Mouse (Mus musculus) macrophage (primary cell): Measurements from ENCODE around the gene Lmbr1. TPM values are rescaled to one million over a fixed set of nuclear protein-coding genes. Genes with fewer than 3 reads are reported as not detected.

Experiments used
- H3K27ac ChIP-seq: fragments of 350-480 bp; formaldehyde crosslinking; 2 replicates; pipeline ENCODE4 v1.9.0; 2021
- H3K36me3 ChIP-seq: fragments of 350-480 bp; formaldehyde crosslinking; 2 replicates; pipeline ENCODE4 v1.9.0; 2021; ENCODE audit errors: inconsistent target
- H3K4me3 ChIP-seq: fragments of 350-480 bp; formaldehyde crosslinking; 2 replicates; pipeline ENCODE4 v1.9.0; 2021; ENCODE audit errors: inconsistent target
- H3K79me2 ChIP-seq: fragments of 350-480 bp; formaldehyde crosslinking; 2 replicates; pipeline ENCODE4 v1.9.0; 2021; ENCODE audit errors: inconsistent target
- WGBS: methylation state at CpG from one replicate; pipeline ENCODE4 v1.1.7; 2026; ENCODE audit warnings: inconsistent platforms; ENCODE audit not compliant: missing documents; 5-methylcytosine and 5-hydroxymethylcytosine counted together
- polyA plus RNA-seq: library from polyadenylated mRNA; stranded (reverse); fragments of 250-400 nt; gene quantifications from 3 replicates; pipeline ENCODE4 v1.2.4, GENCODE M21; 2018; ENCODE audit warnings: inconsistent platforms

Gene Lmbr1
- polyA plus RNA-seq, 1 experiment from 2014 or later, result 1.2 TPM

DNA sequence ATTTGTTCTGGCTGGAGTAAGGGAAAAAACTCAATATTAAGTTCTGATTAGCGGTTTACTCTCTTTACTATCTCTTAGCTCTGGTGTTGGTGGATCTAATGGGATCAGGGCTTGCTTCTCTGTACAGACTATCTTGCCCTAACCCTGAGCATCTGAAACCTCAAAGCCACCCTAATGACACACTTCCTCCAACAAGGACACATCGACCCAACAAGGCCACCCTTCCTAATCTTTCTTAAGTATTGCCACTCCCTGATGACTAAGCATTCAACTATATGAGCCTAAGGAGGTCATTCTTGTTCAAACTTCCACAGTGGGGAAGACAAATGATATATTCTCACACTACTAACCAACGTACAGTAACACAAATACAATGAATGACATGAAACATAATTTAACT lies 69.0 kb downstream of the Lmbr1 start:
- H3K36me3 ChIP-seq, result no peaks in the 10 kb centered on the region
- H3K79me2 ChIP-seq, result no peaks in the 10 kb centered on the region
- H3K27ac ChIP-seq, result no peak overlapping the region
- 57% methylated on average over 3 of the region's 3 CpGs for WGBS
- no peak overlapping the region for H3K4me3 ChIP-seq

DNA sequence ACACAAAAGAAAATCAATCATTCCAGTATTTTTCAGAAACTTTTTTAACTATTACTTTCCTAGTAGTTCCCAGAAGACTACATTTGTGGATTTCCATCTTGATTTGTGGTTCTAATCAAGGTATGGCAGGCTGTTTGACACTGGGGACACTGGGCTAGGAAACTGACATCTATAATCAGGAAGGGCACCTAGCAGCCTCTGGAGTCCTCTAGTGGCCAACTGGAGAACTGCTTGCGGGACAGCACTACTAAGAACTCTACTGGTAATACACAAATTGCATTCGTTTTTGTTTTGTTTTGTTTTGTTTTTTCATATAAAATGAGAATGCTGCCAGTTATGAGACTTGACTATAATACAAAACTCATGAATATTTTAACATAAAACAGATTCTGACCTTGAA lies 85.0 kb downstream of the Lmbr1 start:
- 43% methylated on average over 2 of the region's 2 CpGs for WGBS
- no peak overlapping the region for H3K27ac ChIP-seq
- no peaks in the 10 kb centered on the region for H3K36me3 ChIP-seq
- H3K79me2 ChIP-seq, result no peaks in the 10 kb centered on the region
- H3K4me3 ChIP-seq, result no peak overlapping the region

- no peaks in the 10 kb centered on the region for H3K79me2 ChIP-seq
- no peak overlapping the region for H3K4me3 ChIP-seq
- no peak overlapping the region for H3K27ac ChIP-seq
- WGBS, result 51% methylated on average over 3 of the region's 3 CpGs
- no peaks in the 10 kb centered on the region for H3K36me3 ChIP-seq
Measured at GRCm38 (mm10) chr5:29290110-29290509, 88.1 kb downstream of the Lmbr1 start.

- H3K36me3 ChIP-seq, result no peaks in the 10 kb centered on the region
- no peak overlapping the region for H3K4me3 ChIP-seq
- H3K79me2 ChIP-seq, result no peaks in the 10 kb centered on the region
- WGBS, result 44% methylated on average over 6 of the region's 6 CpGs
- no peak overlapping the region for H3K27ac ChIP-seq
Measured at GRCm38 (mm10) chr5:29289703-29290102, 88.5 kb downstream of the Lmbr1 start.

DNA sequence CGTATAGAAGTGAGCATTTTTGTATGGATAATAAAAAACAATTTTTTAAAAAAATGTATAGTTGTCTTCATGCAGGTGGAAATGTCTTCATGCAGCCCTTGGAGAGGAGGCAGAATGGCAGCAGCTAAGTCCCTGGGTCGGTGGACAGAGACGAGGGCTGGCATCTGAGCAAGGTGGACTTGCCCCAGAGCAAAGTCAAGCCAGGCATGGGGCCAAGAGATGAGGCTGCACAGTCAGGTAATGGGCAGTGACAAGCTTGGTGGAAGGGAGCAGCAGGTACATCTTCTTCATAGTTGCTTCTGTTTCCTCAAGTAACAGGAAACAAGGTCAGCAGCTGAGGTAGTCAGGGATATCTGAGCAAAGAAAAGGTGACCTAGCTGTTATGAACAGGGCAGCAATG lies 97.1 kb downstream of the Lmbr1 start:
- Histone ChIP-seq H3K4me3 (no peak overlapping the region), H3K36me3 (no peaks in the 10 kb centered on the region), H3K79me2 (no peaks in the 10 kb centered on the region), H3K27ac (no peak overlapping the region)
- WGBS, result 100% methylated on average over 3 of the region's 3 CpGs

GRCm38 (mm10) chr5:29274746-29275145 lies 103.4 kb downstream of the Lmbr1 start:
- H3K4me3 ChIP-seq, result no peak overlapping the region
- no peaks in the 10 kb centered on the region for H3K36me3 ChIP-seq
- no peaks in the 10 kb centered on the region for H3K79me2 ChIP-seq
- no peak overlapping the region for H3K27ac ChIP-seq

GRCm38 (mm10) chr5:29273426-29273825 lies 104.8 kb downstream of the Lmbr1 start:
- H3K36me3 ChIP-seq, result no peaks in the 10 kb centered on the region
- H3K79me2 ChIP-seq, result no peaks in the 10 kb centered on the region
- no peak overlapping the region for H3K27ac ChIP-seq
- whole genome bisulfite sequencing, result 98% methylated on average over 2 of the region's 2 CpGs
- no peak overlapping the region for H3K4me3 ChIP-seq

- H3K36me3 ChIP-seq, result no peaks in the 10 kb centered on the region
- H3K4me3 ChIP-seq, result no peak overlapping the region
- H3K79me2 ChIP-seq, result no peaks in the 10 kb centered on the region
- WGBS, result 82% methylated on average over 4 of the region's 4 CpGs
- H3K27ac ChIP-seq, result no peak overlapping the region
Measured at GRCm38 (mm10) chr5:29270879-29271278, 107.3 kb downstream of the Lmbr1 start.

DNA sequence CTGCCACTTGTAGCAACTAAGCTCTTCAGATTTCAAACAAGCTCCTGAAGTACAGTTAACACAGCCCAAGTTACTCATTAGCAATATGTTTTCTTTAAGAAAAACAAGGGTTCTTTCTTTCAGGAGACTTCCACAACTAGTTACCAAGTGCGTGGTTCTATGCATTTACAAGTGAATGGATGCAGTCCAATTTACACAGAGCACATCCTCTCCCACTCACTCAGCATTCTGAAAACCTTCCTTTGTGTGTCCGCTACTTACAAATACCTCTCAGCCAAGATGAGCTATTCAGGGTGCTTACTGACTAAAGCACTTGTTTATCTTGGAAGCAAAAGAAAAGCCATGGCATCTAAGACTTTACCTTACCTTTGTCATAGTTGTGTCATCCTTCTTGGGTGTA lies 124.3 kb downstream of the Lmbr1 start:
- Histone ChIP-seq H3K4me3 (no peak overlapping the region), H3K27ac (no peak overlapping the region), H3K36me3 (no peaks in the 10 kb centered on the region), H3K79me2 (no peaks in the 10 kb centered on the region)
- WGBS, result 92% methylated on average over 2 of the region's 2 CpGs

GRCm38 (mm10) chr5:29251496-29251873 lies 126.7 kb downstream of the Lmbr1 start:
- no peaks in the 10 kb centered on the region for H3K79me2 ChIP-seq
- H3K4me3 ChIP-seq, result no peak overlapping the region
- no peaks in the 10 kb centered on the region for H3K36me3 ChIP-seq
- WGBS, result 100% methylated on average over 1 of the region's 1 CpGs
- H3K27ac ChIP-seq, result no peak overlapping the region

GRCm38 (mm10) chr5:29250795-29251495 lies 127.2 kb downstream of the Lmbr1 start:
- WGBS, result 92% methylated on average over 8 of the region's 8 CpGs
- Histone ChIP-seq H3K4me3 (no peak overlapping the region), H3K79me2 (no peaks in the 10 kb centered on the region), H3K36me3 (no peaks in the 10 kb centered on the region), H3K27ac (no peak overlapping the region)

- no peak overlapping the region for H3K4me3 ChIP-seq
Measured at GRCm38 (mm10) chr5:29244769-29245168, 133.4 kb downstream of the Lmbr1 start.

DNA sequence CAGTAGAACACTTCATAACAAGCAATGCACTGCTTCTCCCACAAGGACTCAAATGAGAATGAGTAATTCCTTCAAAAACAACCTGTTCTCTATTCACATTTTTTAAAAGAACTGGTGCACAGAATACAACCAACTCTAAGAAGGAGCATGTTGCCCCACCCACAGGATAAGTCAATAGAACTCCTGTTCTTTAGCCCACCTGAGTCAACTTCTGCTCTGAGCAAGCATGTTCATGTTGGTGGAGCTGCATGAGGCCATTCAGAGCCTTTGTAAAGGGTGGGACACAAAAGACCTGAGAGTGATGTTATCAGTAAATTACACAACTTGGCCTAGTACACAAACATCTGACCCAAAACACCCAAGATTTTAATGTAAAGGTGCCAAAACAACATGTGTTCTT lies 139.8 kb downstream of the Lmbr1 start:
- H3K4me3 ChIP-seq, result no peak overlapping the region
- no peaks in the 10 kb centered on the region for H3K79me2 ChIP-seq
- H3K27ac ChIP-seq, result no peak overlapping the region
- no peaks in the 10 kb centered on the region for H3K36me3 ChIP-seq

More at GRCm38 (mm10) chr5:29244769-29245168, 133.4 kb downstream of the Lmbr1 start:
- Histone ChIP-seq H3K79me2 (no peaks in the 10 kb centered on the region), H3K27ac (no peak overlapping the region), H3K36me3 (no peaks in the 10 kb centered on the region)
- no CpG with 5 or more reads among the region's 1 CpGs for WGBS

- no peaks in the 10 kb centered on the region for H3K36me3 ChIP-seq
- H3K27ac ChIP-seq, result no peak overlapping the region
- 52% methylated on average over 2 of the region's 2 CpGs for WGBS
- no peaks in the 10 kb centered on the region for H3K79me2 ChIP-seq
- H3K4me3 ChIP-seq, result no peak overlapping the region
Measured at GRCm38 (mm10) chr5:29230481-29230880, 147.7 kb downstream of the Lmbr1 start.

GRCm38 (mm10) chr5:29224089-29224488 lies 154.1 kb downstream of the Lmbr1 start:
- Histone ChIP-seq H3K79me2 (no peaks in the 10 kb centered on the region), H3K36me3 (no peaks in the 10 kb centered on the region), H3K27ac (no peak overlapping the region), H3K4me3 (no peak overlapping the region)
- WGBS, result 92% methylated on average over 7 of the region's 7 CpGs

DNA sequence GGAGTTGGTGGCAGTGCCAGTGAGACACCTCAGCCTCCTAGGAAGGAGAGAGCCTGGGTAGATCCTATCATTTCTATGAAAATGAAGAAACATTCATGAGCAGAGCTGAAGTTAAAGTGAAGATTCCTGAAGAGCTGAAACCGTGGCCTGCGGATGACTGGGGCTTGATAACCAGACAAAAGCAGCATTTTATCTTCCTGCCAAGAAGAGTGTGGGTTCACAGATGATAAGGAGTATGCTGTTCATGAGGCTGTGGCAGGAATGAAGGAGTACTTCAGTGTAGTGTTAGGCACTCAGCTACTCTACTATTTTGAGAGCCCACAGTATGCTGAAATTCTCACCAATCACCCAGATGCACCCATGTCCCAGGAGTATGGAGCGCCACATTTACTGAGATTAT lies 160.2 kb downstream of the Lmbr1 start:
- Histone ChIP-seq H3K4me3 (no peak overlapping the region), H3K27ac (no peak overlapping the region), H3K36me3 (no peaks in the 10 kb centered on the region), H3K79me2 (no peaks in the 10 kb centered on the region)
- 87% methylated on average over 3 of the region's 3 CpGs for WGBS
